Mouse (Mus musculus): ENCODE measurements around the gene Camta2. TPM values are rescaled to one million over a fixed set of nuclear protein-coding genes. Genes with fewer than 3 reads are reported as not detected.

Camta2 gene
- polyA plus RNA-seq, 1 experiment from 2014 or later, result 9.2 TPM

DNA sequence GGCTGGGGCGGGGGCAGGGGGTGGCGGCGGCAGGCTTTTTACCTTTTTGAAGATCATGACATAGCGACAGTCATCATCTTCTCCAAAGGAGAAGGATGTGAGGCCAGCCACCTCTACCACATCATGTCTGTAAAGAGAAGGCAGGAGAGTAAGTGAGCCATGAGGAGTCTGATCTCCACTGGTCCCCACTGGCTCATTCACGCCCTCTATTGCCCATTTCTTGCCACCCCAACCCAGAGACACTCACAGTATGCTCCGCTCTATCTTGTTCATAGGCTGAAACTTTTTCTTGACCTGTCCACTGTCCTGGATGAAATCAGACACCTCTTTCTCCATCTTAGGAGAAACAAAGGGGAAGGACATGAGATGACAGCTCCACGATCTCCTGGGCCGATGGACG, 23.2 kb downstream of the Camta2 start:
- no peaks in the 10 kb centered on the region for H3K27me3 ChIP-seq (ENCODE audit: insufficient read depth, low read length)
- no peak for TF ChIP-seq CTCF (IDR thresholded peaks at IDR 0.05; ENCODE audit: low read depth)
- H3K9ac ChIP-seq (ENCODE audit: low read depth, low read length), result no peak overlapping the region
- peaks cover 37% of the 10 kb centered on the region for H3K36me3 ChIP-seq (ENCODE audit: insufficient read depth, low read length)
- no peak overlapping the region for H3K27ac ChIP-seq
- no peak for ATAC-seq (replicated peaks; ENCODE audit: low FRiP score, low read depth)
- DNase-seq (ENCODE audit: low spot score), result no peak
- H3K4me2 ChIP-seq (ENCODE audit: low read length), result no peak overlapping the region
- peaks cover 7% of the 10 kb centered on the region for H3K4me1 ChIP-seq (replicated peaks; ENCODE audit: insufficient read depth, low read length)
- H3K4me3 ChIP-seq (replicated peaks; ENCODE audit: low read depth, low read length), result no peak overlapping the region
- 85% methylated on average over 9 of the region's 9 CpGs for WGBS
- no peaks in the 10 kb centered on the region for H3K9me3 ChIP-seq (replicated peaks; ENCODE audit: low read length)

DNA sequence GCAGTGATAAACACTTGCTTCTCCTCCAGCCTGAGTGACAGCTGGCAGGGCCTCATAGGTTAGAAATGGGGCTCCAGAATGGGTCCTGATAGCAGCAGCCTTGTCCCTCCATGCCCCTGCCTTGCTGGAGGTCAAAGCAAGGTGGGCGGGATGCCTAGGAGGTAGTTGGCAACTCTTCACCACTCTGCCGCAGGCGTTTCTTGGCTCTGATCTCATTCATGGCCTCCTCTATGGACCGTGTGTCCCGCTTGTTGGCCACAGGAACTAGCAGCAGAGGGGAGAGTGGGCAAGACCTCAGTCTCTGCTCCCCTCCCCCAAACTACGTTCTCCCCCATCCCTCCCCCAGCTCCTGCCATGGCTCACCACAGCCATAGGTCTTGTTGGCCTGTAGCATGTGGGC, 23.9 kb downstream of the Camta2 start:
- no peak overlapping the region for H3K4me3 ChIP-seq (replicated peaks; ENCODE audit: low read depth, low read length)
- H3K27me3 ChIP-seq (ENCODE audit: insufficient read depth, low read length), result no peaks in the 10 kb centered on the region
- no peak overlapping the region for H3K27ac ChIP-seq
- H3K9ac ChIP-seq (ENCODE audit: low read depth, low read length), result no peak overlapping the region
- H3K36me3 ChIP-seq (ENCODE audit: insufficient read depth, low read length), result peaks cover 37% of the 10 kb centered on the region
- no peaks in the 10 kb centered on the region for H3K9me3 ChIP-seq (replicated peaks; ENCODE audit: low read length)
- ATAC-seq (replicated peaks; ENCODE audit: low FRiP score, low read depth) (no peak), DNase-seq (ENCODE audit: low spot score) (no peak)
- H3K4me2 ChIP-seq (ENCODE audit: low read length), result no peak overlapping the region
- no peak for TF ChIP-seq CTCF (IDR thresholded peaks at IDR 0.05; ENCODE audit: low read depth)
- peaks cover 7% of the 10 kb centered on the region for H3K4me1 ChIP-seq (replicated peaks; ENCODE audit: insufficient read depth, low read length)
- 84% methylated on average over 6 of the region's 6 CpGs for WGBS

DNA sequence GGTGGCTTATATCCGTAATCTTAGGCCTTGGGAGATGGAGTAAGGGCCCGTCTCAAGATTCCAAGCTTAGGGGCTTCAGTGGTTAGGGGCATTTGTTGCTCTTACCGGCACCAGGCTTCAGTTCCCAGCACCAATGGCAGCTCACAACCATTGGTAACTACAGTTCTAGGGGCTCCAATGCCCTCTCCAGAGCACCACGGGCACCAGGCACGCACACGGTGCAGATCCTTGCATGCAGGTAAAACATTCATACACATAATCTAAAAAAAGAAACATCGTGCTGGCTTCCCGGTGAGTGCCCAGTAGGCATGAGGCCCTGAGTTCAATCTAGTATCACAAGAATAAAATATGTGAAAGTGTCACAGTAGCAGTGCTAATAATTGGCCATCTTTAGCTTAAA, 24.8 kb downstream of the Camta2 start:
- peaks cover 7% of the 10 kb centered on the region for H3K4me1 ChIP-seq (replicated peaks; ENCODE audit: insufficient read depth, low read length)
- H3K9ac ChIP-seq (ENCODE audit: low read depth, low read length), result no peak overlapping the region
- DNase-seq (ENCODE audit: low spot score) (no peak), ATAC-seq (replicated peaks; ENCODE audit: low FRiP score, low read depth) (no peak)
- no peak overlapping the region for H3K27ac ChIP-seq
- H3K27me3 ChIP-seq (ENCODE audit: insufficient read depth, low read length), result no peaks in the 10 kb centered on the region
- no peaks in the 10 kb centered on the region for H3K9me3 ChIP-seq (replicated peaks; ENCODE audit: low read length)
- no peak overlapping the region for H3K4me3 ChIP-seq (replicated peaks; ENCODE audit: low read depth, low read length)
- H3K4me2 ChIP-seq (ENCODE audit: low read length), result no peak overlapping the region
- no peak for TF ChIP-seq CTCF (IDR thresholded peaks at IDR 0.05; ENCODE audit: low read depth)
- H3K36me3 ChIP-seq (ENCODE audit: insufficient read depth, low read length), result peaks cover 37% of the 10 kb centered on the region
- WGBS, result 89% methylated on average over 8 of the region's 8 CpGs

DNA sequence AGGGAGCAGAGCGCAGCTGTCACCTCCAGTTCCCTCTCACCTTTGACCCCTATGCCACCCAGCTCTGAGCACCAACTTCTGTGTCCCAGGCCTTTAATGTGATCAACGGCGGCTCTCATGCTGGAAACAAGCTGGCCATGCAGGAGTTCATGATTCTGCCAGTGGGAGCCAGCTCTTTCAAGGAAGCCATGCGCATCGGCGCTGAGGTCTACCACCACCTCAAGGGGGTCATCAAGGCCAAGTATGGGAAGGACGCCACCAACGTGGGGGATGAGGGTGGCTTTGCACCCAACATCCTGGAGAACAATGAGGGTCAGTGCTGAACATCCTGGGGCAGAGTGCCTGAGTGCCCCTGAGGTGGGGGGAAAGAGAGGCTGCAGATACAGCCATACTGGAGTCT, 27.3 kb downstream of the Camta2 start:
- no peak for TF ChIP-seq CTCF (IDR thresholded peaks at IDR 0.05; ENCODE audit: low read depth)
- Histone ChIP-seq H3K4me1 (replicated peaks; ENCODE audit: insufficient read depth, low read length) (peaks cover 15% of the 10 kb centered on the region), H3K9ac (ENCODE audit: low read depth, low read length) (no peak overlapping the region), H3K27me3 (ENCODE audit: insufficient read depth, low read length) (no peaks in the 10 kb centered on the region), H3K9me3 (replicated peaks; ENCODE audit: low read length) (no peaks in the 10 kb centered on the region), H3K4me2 (ENCODE audit: low read length) (no peak overlapping the region), H3K36me3 (ENCODE audit: insufficient read depth, low read length) (peaks cover 37% of the 10 kb centered on the region), H3K4me3 (replicated peaks; ENCODE audit: low read depth, low read length) (no peak overlapping the region), H3K27ac (no peak overlapping the region)
- WGBS, result 81% methylated on average over 8 of the region's 8 CpGs
- ATAC-seq (replicated peaks; ENCODE audit: low FRiP score, low read depth) (no peak), DNase-seq (ENCODE audit: low spot score) (no peak)

DNA sequence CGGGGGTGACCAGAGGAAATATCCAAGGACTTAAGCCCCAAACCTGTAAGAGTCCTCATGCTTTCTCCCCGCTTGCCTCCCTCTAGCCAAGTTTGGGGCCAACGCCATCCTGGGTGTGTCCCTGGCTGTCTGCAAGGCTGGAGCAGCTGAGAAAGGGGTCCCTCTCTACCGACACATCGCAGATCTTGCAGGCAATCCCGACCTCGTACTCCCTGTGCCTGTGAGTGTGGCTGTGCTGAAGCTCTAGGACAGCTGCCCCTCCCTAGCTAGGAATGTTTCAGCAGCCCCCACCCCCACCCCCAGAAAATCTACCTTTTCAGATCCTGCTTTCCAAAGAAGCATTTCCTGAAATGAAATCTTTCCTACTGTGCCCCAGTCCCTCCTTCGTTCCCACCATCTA, 29.0 kb downstream of the Camta2 start:
- Histone ChIP-seq H3K9ac (ENCODE audit: low read depth, low read length) (no peak overlapping the region), H3K36me3 (ENCODE audit: insufficient read depth, low read length) (peaks cover 21% of the 10 kb centered on the region), H3K27me3 (ENCODE audit: insufficient read depth, low read length) (no peaks in the 10 kb centered on the region), H3K4me2 (ENCODE audit: low read length) (no peak overlapping the region), H3K4me3 (replicated peaks; ENCODE audit: low read depth, low read length) (no peak overlapping the region), H3K27ac (no peak overlapping the region), H3K4me1 (replicated peaks; ENCODE audit: insufficient read depth, low read length) (peaks cover 17% of the 10 kb centered on the region), H3K9me3 (replicated peaks; ENCODE audit: low read length) (no peaks in the 10 kb centered on the region)
- no peak for TF ChIP-seq CTCF (IDR thresholded peaks at IDR 0.05; ENCODE audit: low read depth)
- ATAC-seq (replicated peaks; ENCODE audit: low FRiP score, low read depth), result no peak
- WGBS, result 79% methylated on average over 8 of the region's 8 CpGs
- no peak for DNase-seq (ENCODE audit: low spot score)

DNA sequence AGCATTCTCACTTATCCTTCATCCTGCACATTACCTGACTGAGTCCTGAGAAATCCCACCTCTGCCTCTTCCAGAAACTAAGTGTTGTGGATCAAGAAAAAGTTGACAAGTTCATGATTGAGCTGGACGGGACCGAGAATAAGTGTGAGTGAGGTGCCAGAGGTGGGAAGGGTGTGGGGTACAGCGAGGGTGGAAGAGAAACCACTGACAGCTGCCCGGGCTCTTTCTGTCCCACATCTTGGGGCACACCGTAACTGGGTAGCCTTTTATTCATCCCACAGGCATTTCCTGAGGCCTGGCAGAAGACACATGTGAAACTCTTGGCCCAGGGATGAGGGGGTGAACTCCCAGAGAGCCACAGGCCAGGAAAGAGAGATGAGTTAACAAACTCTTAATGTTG, 29.4 kb downstream of the Camta2 start:
- no peak overlapping the region for H3K27ac ChIP-seq
- H3K27me3 ChIP-seq (ENCODE audit: insufficient read depth, low read length), result no peaks in the 10 kb centered on the region
- no peak for TF ChIP-seq CTCF (IDR thresholded peaks at IDR 0.05; ENCODE audit: low read depth)
- DNase-seq (ENCODE audit: low spot score) (no peak), ATAC-seq (replicated peaks; ENCODE audit: low FRiP score, low read depth) (no peak)
- no peak overlapping the region for H3K4me2 ChIP-seq (ENCODE audit: low read length)
- peaks cover 17% of the 10 kb centered on the region for H3K36me3 ChIP-seq (ENCODE audit: insufficient read depth, low read length)
- no peaks in the 10 kb centered on the region for H3K9me3 ChIP-seq (replicated peaks; ENCODE audit: low read length)
- no peak overlapping the region for H3K4me3 ChIP-seq (replicated peaks; ENCODE audit: low read depth, low read length)
- WGBS, result 86% methylated on average over 5 of the region's 5 CpGs
- H3K4me1 ChIP-seq (replicated peaks; ENCODE audit: insufficient read depth, low read length), result peaks cover 17% of the 10 kb centered on the region
- no peak overlapping the region for H3K9ac ChIP-seq (ENCODE audit: low read depth, low read length)

DNA sequence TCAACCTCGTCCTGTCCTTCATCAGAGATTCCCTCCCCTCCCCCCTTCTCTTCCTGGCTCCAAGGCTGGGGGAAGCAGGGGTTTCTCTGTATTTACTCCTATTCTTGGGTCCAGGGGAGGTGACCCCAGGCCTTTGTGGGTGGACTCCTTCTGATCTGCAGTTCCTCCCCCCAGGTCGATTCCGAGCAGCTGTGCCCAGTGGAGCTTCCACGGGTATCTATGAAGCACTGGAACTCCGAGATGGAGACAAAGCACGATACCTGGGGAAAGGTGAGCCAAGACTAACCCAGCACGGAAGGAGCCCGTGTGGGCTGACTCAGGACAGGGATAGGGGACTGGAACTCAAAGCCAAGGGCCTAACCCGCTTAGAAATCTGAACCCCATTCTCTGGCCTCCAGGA, 29.9 kb downstream of the Camta2 start:
- ATAC-seq (replicated peaks; ENCODE audit: low FRiP score, low read depth) (no peak), DNase-seq (ENCODE audit: low spot score) (no peak)
- Histone ChIP-seq H3K27me3 (ENCODE audit: insufficient read depth, low read length) (no peaks in the 10 kb centered on the region), H3K4me1 (replicated peaks; ENCODE audit: insufficient read depth, low read length) (peaks cover 17% of the 10 kb centered on the region), H3K27ac (no peak overlapping the region), H3K9me3 (replicated peaks; ENCODE audit: low read length) (no peaks in the 10 kb centered on the region), H3K4me2 (ENCODE audit: low read length) (no peak overlapping the region), H3K9ac (ENCODE audit: low read depth, low read length) (no peak overlapping the region), H3K36me3 (ENCODE audit: insufficient read depth, low read length) (peaks cover 12% of the 10 kb centered on the region), H3K4me3 (replicated peaks; ENCODE audit: low read depth, low read length) (no peak overlapping the region)
- 40% methylated on average over 9 of the region's 9 CpGs for WGBS
- no peak for TF ChIP-seq CTCF (IDR thresholded peaks at IDR 0.05; ENCODE audit: low read depth)
